Mouse (Mus musculus) urinary bladder, adult 18-20 months (tissue): ENCODE measurements around the gene Smtnl2.

Experiments
- DNase-seq, 2 experiments: peaks; one replicate each; pipeline ENCODE4 v3.0.0; 2022; ENCODE audit warnings: low spot score in 2 of 2, mixed read lengths in 2 of 2

Gene Smtnl2

GRCm38 (mm10) chr11:72426884-72427283 lies 15.4 kb upstream of the Smtnl2 start:
- DNase-seq = no peak

- no peak for DNase-seq
Observed at GRCm38 (mm10) chr11:72425201-72425600, 13.7 kb upstream of the Smtnl2 start.

GRCm38 (mm10) chr11:72423686-72424085 lies 12.2 kb upstream of the Smtnl2 start:
- DNase-seq = no peak

GRCm38 (mm10) chr11:72421518-72422278 lies 10.2 kb upstream of the Smtnl2 start:
- no peak for DNase-seq

- no peak for DNase-seq
Observed at GRCm38 (mm10) chr11:72420460-72421122, 9.1 kb upstream of the Smtnl2 start.

GRCm38 (mm10) chr11:72419006-72419405 lies 7.5 kb upstream of the Smtnl2 start:
- DNase-seq = no peak

GRCm38 (mm10) chr11:72418227-72418626 lies 6.7 kb upstream of the Smtnl2 start:
- DNase-seq = no peak

GRCm38 (mm10) chr11:72417376-72417775 lies 5.9 kb upstream of the Smtnl2 start:
- no peak for DNase-seq

- no peak for DNase-seq
Observed at GRCm38 (mm10) chr11:72416666-72417065, 5.2 kb upstream of the Smtnl2 start.

- DNase-seq = no peak
Observed at GRCm38 (mm10) chr11:72415155-72415554, 3.6 kb upstream of the Smtnl2 start.

GRCm38 (mm10) chr11:72413601-72414190 lies 2.2 kb upstream of the Smtnl2 start:
- DNase-seq = no peak

- DNase-seq = peak in 1 of 2 experiments; percentile 55
Observed at GRCm38 (mm10) chr11:72413016-72413415, 1.5 kb upstream of the Smtnl2 start.

GRCm38 (mm10) chr11:72411945-72412344 lies 432 bp upstream of the Smtnl2 start:
- DNase-seq = no peak

GRCm38 (mm10) chr11:72410521-72411092 lies 906 bp downstream of the Smtnl2 start:
- no peak for DNase-seq

GRCm38 (mm10) chr11:72409649-72410385 lies 1.7 kb downstream of the Smtnl2 start:
- DNase-seq = no peak

- no peak for DNase-seq
Observed at GRCm38 (mm10) chr11:72408451-72409170, 2.9 kb downstream of the Smtnl2 start.

- no peak for DNase-seq
Observed at GRCm38 (mm10) chr11:72407574-72407973, 3.9 kb downstream of the Smtnl2 start.

GRCm38 (mm10) chr11:72407081-72407480 lies 4.4 kb downstream of the Smtnl2 start:
- no peak for DNase-seq

- DNase-seq = no peak
Observed at GRCm38 (mm10) chr11:72406079-72406675, 5.3 kb downstream of the Smtnl2 start.

GRCm38 (mm10) chr11:72405532-72405931 lies 6.0 kb downstream of the Smtnl2 start:
- no peak for DNase-seq

- no peak for DNase-seq
Observed at GRCm38 (mm10) chr11:72402969-72403368, 8.5 kb downstream of the Smtnl2 start.
